Mouse (Mus musculus) limb, embryonic 10.5 days (tissue): ENCODE results near the gene Ap2a1. TPM values are rescaled to one million over a fixed set of nuclear protein-coding genes. Genes with fewer than 3 reads are reported as not detected.

ENCODE experiments used
- DNase-seq: peaks from one replicate; pipeline ENCODE4 v3.0.0-alpha.2; 2017; ENCODE audit warnings: low spot score
- H3K27ac ChIP-seq: fragments of 300-500 bp; sonication (generic); 2 replicates; pipeline ENCODE4 v1.5.1; 2016; ENCODE audit warnings: mild to moderate bottlenecking
- H3K27me3 ChIP-seq: fragments of 300-500 bp; sonication (generic); 2 replicates; pipeline ENCODE4 v1.6.1; 2016; ENCODE audit warnings: low read depth, mild to moderate bottlenecking; ENCODE audit not compliant: poor library complexity, severe bottlenecking
- H3K36me3 ChIP-seq: fragments of 300-500 bp; sonication (generic); 2 replicates; pipeline ENCODE4 v1.6.1; 2016; ENCODE audit warnings: mild to moderate bottlenecking, moderate library complexity
- H3K4me1 ChIP-seq: fragments of 300-500 bp; sonication (generic); 2 replicates; pipeline ENCODE4 v1.6.1; 2016
- H3K4me3 ChIP-seq: fragments of 300-500 bp; sonication (generic); 2 replicates; pipeline ENCODE4 v1.5.1; 2016; ENCODE audit warnings: mild to moderate bottlenecking, moderate library complexity
- H3K9me3 ChIP-seq: fragments of 300-500 bp; sonication (generic); replicated peaks from 2 replicates; pipeline ENCODE4 v1.6.1; 2016; ENCODE audit warnings: mild to moderate bottlenecking
- WGBS: fragments of 180-500 bp; shearing (Covaris S2); methylation state at CpG from one replicate; pipeline ENCODE4 v1.1.7; 2016; 5-methylcytosine and 5-hydroxymethylcytosine counted together
- polyA plus RNA-seq: library from polyadenylated mRNA; unstranded; fragments of >200 nt; fragmentation: Nextera tagmentation; extraction: Ambion mirVana; gene quantifications from 2 replicates; pipeline ENCODE4 v1.2.1, GENCODE M21; 2016

Ap2a1 gene
- polyA plus RNA-seq, 1 experiment from 2014 or later, result 85.3 TPM

DNA sequence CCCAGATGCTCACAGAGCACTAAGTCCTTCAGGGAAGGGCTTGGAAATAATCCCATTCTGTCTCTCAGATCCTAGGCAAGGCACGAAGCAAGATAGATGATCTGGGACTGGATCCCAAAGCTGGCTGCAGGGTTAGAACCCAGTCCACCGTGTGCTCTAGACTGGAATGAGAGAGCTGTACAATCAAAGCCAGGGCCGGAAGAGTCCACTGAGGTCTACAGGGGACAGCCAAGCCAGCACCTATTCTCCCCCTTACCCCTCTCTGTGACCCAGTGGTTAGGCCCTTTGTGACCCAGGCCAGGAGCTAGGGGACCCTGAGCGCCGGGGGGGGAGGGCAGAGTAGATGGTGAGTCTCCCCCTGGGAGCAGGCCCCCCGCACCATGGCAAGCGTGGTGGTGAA, 13.6 kb upstream of the Ap2a1 start, which contains the start of gene Tsks:
Gene Tsks (plus strand): TSS at position 301 of the 400 bp plus-strand sequence.
- peaks cover 5% of the 10 kb centered on the region; the same call in 1 of the 2 replicates for H3K27me3 ChIP-seq

DNA sequence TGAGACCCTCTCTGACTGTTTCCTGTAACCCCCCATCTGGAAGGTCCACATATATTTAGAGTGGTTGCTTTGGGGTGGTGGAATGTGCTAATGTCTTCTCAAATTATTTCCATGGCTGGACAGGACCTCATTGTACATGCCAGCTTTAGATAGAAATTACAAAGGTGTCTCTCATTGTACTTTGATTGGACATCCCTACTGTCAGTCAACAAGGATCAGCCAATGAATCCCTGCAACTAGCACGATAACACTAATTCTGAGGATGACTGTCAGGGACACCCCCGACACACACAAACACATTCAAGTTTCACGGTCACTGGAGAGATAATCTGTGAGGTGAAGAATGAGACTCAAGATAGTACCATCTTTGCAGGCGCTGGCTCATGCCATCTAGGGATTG, 9.4 kb upstream of the Ap2a1 start:
- Histone ChIP-seq H3K36me3 (no peaks in the 10 kb centered on the region), H3K4me1 (no peaks in the 10 kb centered on the region), H3K27ac (no peak overlapping the region), H3K27me3 (no peaks in the 10 kb centered on the region), H3K4me3 (no peak overlapping the region), H3K9me3 (no peaks in the 10 kb centered on the region)
- no peak for DNase-seq
- WGBS, result 89% methylated on average over 4 of the region's 4 CpGs

More for the DNA sequence above, 13.6 kb upstream of the Ap2a1 start, which contains the start of gene Tsks:
- Histone ChIP-seq H3K9me3 (no peaks in the 10 kb centered on the region), H3K4me1 (no peaks in the 10 kb centered on the region), H3K4me3 (no peak within 1 kb of the TSS), H3K36me3 (no peaks in the 10 kb centered on the region), H3K27ac (no peak within 1 kb of the TSS)
- WGBS, result 77% methylated on average over 7 of the region's 7 CpGs
- DNase-seq, result no peak

- 0% methylated on average over 1 of the region's 1 CpGs for WGBS
- H3K4me3 ChIP-seq, result peak overlapping the region; percentile 97
- no peaks in the 10 kb centered on the region for H3K9me3 ChIP-seq
- peaks cover 19% of the 10 kb centered on the region for H3K4me1 ChIP-seq
- no peak for DNase-seq
- peaks cover 31% of the 10 kb centered on the region for H3K36me3 ChIP-seq
- H3K27ac ChIP-seq, result peak overlapping the region; percentile 89
- H3K27me3 ChIP-seq, result no peaks in the 10 kb centered on the region
Measured at GRCm38 (mm10) chr7:44928570-44928969, 726 bp downstream of the Ap2a1 start.

GRCm38 (mm10) chr7:44925468-44925867, 3.8 kb downstream of the Ap2a1 start:
- 80% methylated on average over 3 of the region's 3 CpGs for WGBS
- Histone ChIP-seq H3K36me3 (peaks cover 60% of the 10 kb centered on the region), H3K9me3 (no peaks in the 10 kb centered on the region), H3K4me1 (peaks cover 17% of the 10 kb centered on the region), H3K4me3 (no peak overlapping the region), H3K27ac (no peak overlapping the region), H3K27me3 (no peaks in the 10 kb centered on the region)
- no peak for DNase-seq

DNA sequence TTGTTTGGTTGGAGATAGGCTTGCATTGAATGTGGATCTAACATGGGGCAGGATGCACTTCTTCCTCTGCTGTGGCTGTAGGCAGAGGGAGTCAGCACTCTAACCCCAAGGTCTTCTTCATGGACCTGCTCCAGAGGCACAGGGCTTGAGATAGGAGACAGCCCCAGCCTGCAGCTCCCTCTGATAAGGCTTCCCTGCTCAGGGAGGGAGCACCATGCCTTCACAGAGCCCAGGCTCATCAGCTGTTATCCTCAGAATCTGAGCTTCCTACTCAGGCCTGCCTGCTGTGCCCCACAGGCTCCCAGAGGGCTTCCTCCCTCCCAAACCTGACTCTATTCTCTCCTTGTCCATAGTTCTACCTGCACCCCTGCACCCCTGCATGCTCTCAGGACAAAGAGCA, 6.8 kb downstream of the Ap2a1 start:
- H3K4me3 ChIP-seq, result no peak overlapping the region
- H3K27ac ChIP-seq, result no peak overlapping the region
- peaks cover 79% of the 10 kb centered on the region for H3K36me3 ChIP-seq
- DNase-seq, result no peak
- H3K9me3 ChIP-seq, result no peaks in the 10 kb centered on the region
- H3K27me3 ChIP-seq, result no peaks in the 10 kb centered on the region
- peaks cover under 1% of the 10 kb centered on the region for H3K4me1 ChIP-seq

DNA sequence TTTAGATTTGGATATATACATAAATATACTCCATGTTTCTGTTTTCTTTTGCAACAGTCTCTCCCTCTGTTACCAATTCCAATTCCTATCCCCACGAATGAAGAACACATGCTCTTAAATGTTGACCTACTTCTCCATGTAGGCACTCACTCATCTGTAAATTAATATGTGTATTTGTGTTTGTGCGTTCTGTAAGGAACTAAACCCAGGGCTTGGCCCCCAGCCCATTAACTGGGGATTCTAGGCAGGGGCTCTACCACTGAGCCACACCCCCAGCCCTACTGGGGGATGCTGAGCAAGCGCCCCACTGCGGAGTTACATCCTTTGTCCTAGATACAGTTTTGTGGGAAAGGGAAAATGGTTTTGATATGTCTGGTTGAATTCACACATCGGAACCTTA, 10.2 kb downstream of the Ap2a1 start:
- no peak overlapping the region for H3K27ac ChIP-seq
- no peaks in the 10 kb centered on the region for H3K27me3 ChIP-seq

GRCm38 (mm10) chr7:44918219-44918618, 11.1 kb downstream of the Ap2a1 start:
- H3K9me3 ChIP-seq, result no peaks in the 10 kb centered on the region
- H3K4me1 ChIP-seq, result no peaks in the 10 kb centered on the region
- H3K4me3 ChIP-seq, result no peak overlapping the region
- no peak for DNase-seq
- WGBS, result 85% methylated on average over 3 of the region's 3 CpGs
- H3K36me3 ChIP-seq, result peaks cover 87% of the 10 kb centered on the region
- H3K27ac ChIP-seq, result no peak overlapping the region
- H3K27me3 ChIP-seq, result no peaks in the 10 kb centered on the region

More for the DNA sequence above, 10.2 kb downstream of the Ap2a1 start:
- WGBS, result 92% methylated on average over 5 of the region's 5 CpGs
- H3K4me3 ChIP-seq, result no peak overlapping the region
- no peaks in the 10 kb centered on the region for H3K4me1 ChIP-seq
- H3K36me3 ChIP-seq, result peaks cover 87% of the 10 kb centered on the region
- DNase-seq, result no peak
- H3K9me3 ChIP-seq, result no peaks in the 10 kb centered on the region

DNA sequence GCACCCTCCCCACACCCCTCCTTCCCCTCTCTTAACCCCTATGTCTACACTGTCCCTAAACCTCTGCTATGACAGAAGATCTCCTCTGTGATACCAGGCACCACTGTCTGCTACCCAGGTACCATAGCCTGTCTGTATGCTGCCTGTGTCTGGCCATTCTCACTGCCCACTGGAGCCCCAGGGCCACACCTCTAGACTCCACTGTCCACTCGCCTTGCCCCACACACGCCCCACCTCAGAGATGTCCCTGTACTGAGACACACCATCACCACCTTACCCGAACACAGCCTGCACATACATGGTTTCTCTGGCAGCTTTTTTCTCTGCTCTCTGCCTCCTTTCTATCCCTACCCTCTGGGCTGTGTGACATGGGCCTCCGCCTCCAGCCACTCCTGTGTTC, 12.4 kb downstream of the Ap2a1 start:
- Histone ChIP-seq H3K9me3 (no peaks in the 10 kb centered on the region), H3K27me3 (no peaks in the 10 kb centered on the region), H3K36me3 (peaks cover 87% of the 10 kb centered on the region), H3K4me1 (no peaks in the 10 kb centered on the region), H3K4me3 (no peak overlapping the region), H3K27ac (no peak overlapping the region)
- WGBS, result 94% methylated on average over 4 of the region's 4 CpGs
- no peak for DNase-seq

DNA sequence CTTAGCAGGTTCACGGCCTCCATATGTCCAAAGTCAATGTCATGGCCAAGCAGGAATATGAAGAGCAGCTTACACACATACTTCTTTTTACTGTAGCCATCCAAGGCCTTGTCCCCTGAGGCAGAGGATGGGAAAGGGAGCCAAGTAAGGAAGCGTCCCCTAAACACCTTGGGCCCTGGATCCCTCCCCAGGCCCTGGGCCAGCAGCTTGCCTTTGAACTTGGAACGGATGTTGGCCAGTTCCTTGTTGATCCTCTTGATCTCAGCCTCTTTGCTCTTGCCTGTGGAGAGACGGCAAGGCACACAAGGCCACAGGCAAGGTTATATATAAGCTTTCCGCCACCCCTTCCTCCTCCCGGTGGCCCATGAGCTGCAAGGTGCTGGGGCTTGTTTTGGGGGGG, 13.1 kb downstream of the Ap2a1 start:
- H3K27ac ChIP-seq, result no peak overlapping the region
- WGBS, result 86% methylated on average over 6 of the region's 6 CpGs
- H3K4me1 ChIP-seq, result no peaks in the 10 kb centered on the region
- no peak overlapping the region for H3K4me3 ChIP-seq
- H3K27me3 ChIP-seq, result no peaks in the 10 kb centered on the region
- no peaks in the 10 kb centered on the region for H3K9me3 ChIP-seq
- peaks cover 87% of the 10 kb centered on the region for H3K36me3 ChIP-seq
- no peak for DNase-seq

DNA sequence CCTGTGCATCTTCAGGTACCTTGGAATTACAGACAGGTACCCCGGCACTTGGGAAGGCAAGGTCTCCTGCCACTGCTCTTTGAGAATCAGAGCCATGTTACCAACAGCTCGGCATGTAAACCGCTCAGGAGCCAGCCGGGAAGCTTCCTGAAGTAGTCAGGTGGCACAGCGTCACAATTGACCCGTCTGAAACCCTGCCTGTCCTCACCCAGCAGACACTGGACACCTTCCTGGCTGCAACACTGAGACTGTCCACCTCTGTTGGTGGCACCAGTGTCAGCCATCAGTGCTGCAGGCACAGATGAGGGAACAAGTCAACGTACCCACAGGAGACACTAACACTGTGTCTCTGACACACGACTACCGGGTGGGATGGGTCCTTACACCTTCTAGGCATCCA, 14.0 kb downstream of the Ap2a1 start:
- Histone ChIP-seq H3K36me3 (peaks cover 87% of the 10 kb centered on the region), H3K9me3 (no peaks in the 10 kb centered on the region), H3K27ac (no peak overlapping the region), H3K27me3 (no peaks in the 10 kb centered on the region), H3K4me3 (no peak overlapping the region), H3K4me1 (no peaks in the 10 kb centered on the region)
- WGBS, result 90% methylated on average over 9 of the region's 9 CpGs
- no peak for DNase-seq

GRCm38 (mm10) chr7:44914396-44914795, 14.9 kb downstream of the Ap2a1 start:
- no peak overlapping the region for H3K4me3 ChIP-seq
- WGBS, result 89% methylated on average over 2 of the region's 2 CpGs
- no peak overlapping the region for H3K27ac ChIP-seq
- H3K9me3 ChIP-seq, result no peaks in the 10 kb centered on the region
- H3K4me1 ChIP-seq, result no peaks in the 10 kb centered on the region
- H3K36me3 ChIP-seq, result peaks cover 88% of the 10 kb centered on the region
- H3K27me3 ChIP-seq, result no peaks in the 10 kb centered on the region
- no peak for DNase-seq

DNA sequence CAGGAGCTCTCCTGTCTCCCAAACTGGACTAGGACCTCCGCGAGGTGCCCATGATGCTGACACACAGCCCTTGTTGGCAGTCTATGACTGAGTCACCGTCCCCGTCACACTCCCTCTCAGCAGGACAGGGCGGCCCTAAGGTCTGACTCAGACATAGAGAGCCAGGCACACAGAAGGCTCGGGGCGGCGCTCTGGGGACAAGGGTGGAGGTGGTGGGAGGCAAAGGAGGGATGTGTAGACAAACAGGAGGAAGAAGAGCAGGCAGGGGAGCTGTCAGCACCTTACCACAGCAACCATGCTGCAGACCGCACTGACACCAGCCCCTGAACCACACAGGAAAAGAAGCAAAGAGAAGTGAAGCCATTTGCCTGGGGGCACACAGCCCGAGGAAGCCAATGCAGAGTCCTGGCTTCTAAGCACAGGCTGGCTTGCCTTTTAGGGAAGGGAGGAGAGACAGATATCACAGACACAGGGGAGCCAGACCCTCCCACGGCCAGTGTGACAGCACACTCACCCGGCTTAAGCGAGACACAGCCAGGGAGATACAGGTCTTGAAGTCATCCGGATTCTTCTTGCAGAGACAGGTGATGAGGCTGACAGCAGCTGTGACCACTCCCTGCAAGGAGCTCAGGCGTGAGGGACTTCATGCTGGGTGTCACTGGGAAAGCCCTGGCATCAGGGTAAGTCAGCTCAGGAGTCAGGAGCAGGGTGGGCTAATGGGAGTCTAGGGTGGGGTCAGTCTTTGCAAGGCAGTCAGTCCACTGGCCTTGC, 20.4 kb downstream of the Ap2a1 start:
- Histone ChIP-seq H3K4me1 (no peaks in the 10 kb centered on the region), H3K27ac (no peak overlapping the region), H3K4me3 (no peak overlapping the region), H3K9me3 (no peaks in the 10 kb centered on the region), H3K36me3 (peaks cover 99% of the 10 kb centered on the region), H3K27me3 (no peaks in the 10 kb centered on the region)
- 89% methylated on average over 15 of the region's 15 CpGs for WGBS
- DNase-seq, result no peak

DNA sequence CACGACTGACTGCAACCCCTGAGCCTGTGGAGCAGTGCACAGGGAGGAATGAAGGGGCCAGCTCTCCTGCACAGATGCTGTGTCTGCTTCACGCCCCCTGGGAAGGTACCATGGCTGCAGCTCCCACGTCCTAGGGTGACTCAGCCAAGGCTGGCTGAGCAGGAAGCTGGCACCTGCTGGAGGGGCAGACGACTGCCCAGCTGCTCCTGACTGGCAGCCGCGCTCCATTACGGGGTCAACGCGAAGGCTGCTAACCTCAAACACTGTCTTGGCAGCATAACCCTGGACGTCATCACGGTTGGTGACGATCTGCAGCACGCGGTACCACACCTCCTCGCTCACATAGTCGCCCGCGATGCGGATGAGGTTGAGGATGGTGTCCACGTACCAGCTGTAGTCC, 23.9 kb downstream of the Ap2a1 start:
- Histone ChIP-seq H3K4me3 (no peak overlapping the region), H3K27me3 (no peaks in the 10 kb centered on the region), H3K4me1 (peaks cover 18% of the 10 kb centered on the region), H3K36me3 (peaks cover 95% of the 10 kb centered on the region), H3K9me3 (no peaks in the 10 kb centered on the region), H3K27ac (no peak overlapping the region)
- DNase-seq, result no peak
- 94% methylated on average over 20 of the region's 20 CpGs for WGBS
